Mouse (Mus musculus) myocyte (in vitro differentiated cells): ENCODE measurements around the gene Itpkb.

Source experiments
- CEBPB ChIP-seq: IDR thresholded peaks from 2 replicates; pipeline ENCODE4 v1.6.1; 2011; ENCODE audit warnings: mild to moderate bottlenecking, moderate library complexity; ENCODE audit not compliant: poor library complexity, insufficient read depth, severe bottlenecking
- E2F4 ChIP-seq: IDR thresholded peaks from one replicate; pipeline ENCODE4 v1.6.1; 2011; ENCODE audit warnings: mild to moderate bottlenecking, control low read depth, moderate library complexity; ENCODE audit not compliant: insufficient read depth
- MAX ChIP-seq: IDR thresholded peaks from one replicate; pipeline ENCODE4 v1.6.1; 2011; ENCODE audit warnings: low read depth, mild to moderate bottlenecking, control low read depth
- MYOD1 ChIP-seq, 3 experiments: IDR thresholded peaks; one replicate each; pipeline ENCODE4 v1.6.1; 2011; ENCODE audit warnings: control low read depth in 2 of 3, low read depth in 2 of 3, mild to moderate bottlenecking in 2 of 3, moderate library complexity in 1 of 3; ENCODE audit not compliant: insufficient read length in 2 of 3, control insufficient read depth in 1 of 3
- MYOG ChIP-seq, 3 experiments: IDR thresholded peaks; one replicate each; pipeline ENCODE4 v1.6.1; 2011; ENCODE audit warnings: control low read depth in 2 of 3, low read depth in 2 of 3, mild to moderate bottlenecking in 2 of 3; ENCODE audit not compliant: insufficient read length in 2 of 3, control insufficient read depth in 1 of 3, insufficient read depth in 1 of 3
- POLR2A ChIP-seq: IDR thresholded peaks from one replicate; pipeline ENCODE4 v1.6.1; 2011; ENCODE audit warnings: low read depth, mild to moderate bottlenecking, control low read depth, moderate library complexity; ENCODE audit not compliant: insufficient read length
- POLR2AphosphoS2 ChIP-seq: IDR thresholded peaks from one replicate; pipeline ENCODE4 v1.6.1; 2011; ENCODE audit warnings: low read depth, control low read depth; ENCODE audit not compliant: insufficient read length
- REST ChIP-seq: IDR thresholded peaks from one replicate; pipeline ENCODE4 v1.6.1; 2011; ENCODE audit warnings: mild to moderate bottlenecking, control low read depth, moderate library complexity; ENCODE audit not compliant: insufficient read depth, insufficient read length
- USF1 ChIP-seq: IDR thresholded peaks from one replicate; pipeline ENCODE4 v1.6.1; 2011; ENCODE audit warnings: low read depth, mild to moderate bottlenecking, control low read depth, moderate library complexity

GRCm38 (mm10) chr1:180397734-180398133, 67.4 kb downstream of the Itpkb start:
- no peak for TF ChIP-seq MYOG (IDR thresholded peaks at IDR 0.05; ENCODE audit: control insufficient read depth in 1 of 3, insufficient read depth in 1 of 3, insufficient read length in 2 of 3, low read depth in 2 of 3)
- no peak for TF ChIP-seq POLR2A
- no peak for TF ChIP-seq MAX
- no peak for TF ChIP-seq USF1
- TF ChIP-seq CEBPB: no peak
- no peak for TF ChIP-seq POLR2AphosphoS2
- no peak for TF ChIP-seq MYOD1 (IDR thresholded peaks at IDR 0.05; ENCODE audit: control insufficient read depth in 1 of 3, insufficient read length in 2 of 3, low read depth in 2 of 3)
- no peak for TF ChIP-seq REST
- no peak for TF ChIP-seq E2F4
